Mouse (Mus musculus): ENCODE data around the gene Ang2. TPM values are rescaled to one million over a fixed set of nuclear protein-coding genes. Genes with fewer than 3 reads are reported as not detected.
"Not testable (repeated sequence)": the region's sequence is repeated elsewhere in the genome, so short reads cannot be mapped to it uniquely, and the experiment has no call there.

Gene Ang2
- not detected in 2 replicates for polyA plus RNA-seq (2015; fragmentation: Nextera tagmentation; extraction: Ambion mirVana)

DNA sequence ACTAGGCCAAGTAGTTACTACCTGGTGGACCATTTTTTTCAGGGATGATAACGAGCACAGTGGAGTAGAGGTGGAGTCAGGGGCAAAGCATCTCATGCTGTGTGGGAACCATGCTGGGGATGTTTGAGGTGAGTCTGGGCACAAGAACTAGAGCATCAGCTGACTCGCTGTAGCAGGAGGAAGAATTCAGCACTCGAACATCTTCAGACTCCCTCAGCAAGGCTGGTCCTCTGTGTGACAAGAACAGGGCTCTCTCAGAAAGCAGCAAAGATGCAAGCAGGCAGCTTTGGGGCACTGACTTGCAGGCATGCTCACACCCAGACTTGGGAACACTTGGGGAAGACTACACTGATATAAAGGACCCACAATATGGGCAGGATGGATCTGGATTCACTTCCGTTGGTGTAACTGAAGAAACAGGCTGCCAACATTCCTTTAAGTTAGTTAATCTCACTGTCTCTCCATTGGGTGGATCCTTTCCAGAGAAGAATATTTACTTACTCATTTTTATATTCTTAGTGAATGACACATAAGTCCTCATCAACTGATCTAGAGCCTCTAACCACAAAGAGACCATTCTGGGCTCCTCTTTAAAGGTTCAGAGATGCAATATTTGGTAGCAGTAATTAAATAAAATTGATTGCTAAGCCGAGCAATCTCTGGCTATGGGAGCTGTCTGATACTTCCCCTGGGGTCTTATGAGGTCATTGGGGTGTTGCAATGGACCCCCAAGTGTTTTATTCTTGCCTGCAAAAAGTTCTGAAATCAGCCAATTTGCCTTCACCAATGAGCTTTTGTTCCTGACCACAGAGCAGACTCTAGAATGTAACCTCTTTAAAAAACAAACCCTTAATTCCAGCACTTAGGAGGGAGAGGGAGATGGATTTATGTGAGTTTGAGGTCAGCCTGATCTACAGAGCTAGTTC lies at the start of gene Ang2:
Gene Ang2 (minus strand): TSS at position 51 of the 926 bp plus-strand sequence.
- H3K36me3 ChIP-seq, result no peaks in the 10 kb centered on the region
- WGBS, result 78% methylated on average over 5 of the region's 5 CpGs
- no peak within 1 kb of the TSS for H3K9ac ChIP-seq (replicated peaks)
- no peak within 1 kb of the TSS for H3K4me2 ChIP-seq
- H3K4me3 ChIP-seq (replicated peaks), result no peak within 1 kb of the TSS
- H3K9me3 ChIP-seq (replicated peaks), result no peaks in the 10 kb centered on the region
- no peaks in the 10 kb centered on the region for H3K4me1 ChIP-seq
- ATAC-seq (ENCODE audit: low FRiP score), result no peak
- no peak within 1 kb of the TSS for H3K27ac ChIP-seq (replicated peaks)
- H3K27me3 ChIP-seq (replicated peaks), result no peaks in the 10 kb centered on the region

DNA sequence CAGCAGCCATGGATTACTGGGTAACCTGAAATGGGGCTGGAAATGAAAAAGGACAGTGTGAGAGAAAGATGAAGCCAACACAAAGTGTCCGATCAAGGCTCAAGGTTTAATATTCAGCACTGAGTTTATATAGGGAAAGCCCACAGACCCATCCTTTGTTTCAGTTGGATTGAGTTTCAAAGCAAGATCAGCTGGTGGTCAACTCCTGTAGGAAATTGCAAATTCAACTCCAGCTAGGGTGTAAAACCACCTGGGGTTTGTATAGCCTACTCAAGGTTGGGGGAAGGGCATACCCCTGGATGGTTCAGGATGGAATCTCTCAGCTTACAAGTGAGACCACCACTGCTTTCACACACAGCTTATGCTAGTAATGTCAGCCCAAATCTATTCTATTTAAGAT lies 48.8 kb upstream of the Ang2 start:
- Histone ChIP-seq H3K4me3 (replicated peaks) (no peak overlapping the region), H3K4me2 (no peak overlapping the region), H3K9me3 (replicated peaks) (no peaks in the 10 kb centered on the region), H3K27ac (replicated peaks) (no peak overlapping the region), H3K36me3 (no peaks in the 10 kb centered on the region), H3K4me1 (no peaks in the 10 kb centered on the region), H3K27me3 (replicated peaks) (no peaks in the 10 kb centered on the region), H3K9ac (replicated peaks) (no peak overlapping the region)
- ATAC-seq (ENCODE audit: low FRiP score), result no peak
- 83% methylated on average over 1 of the region's 1 CpGs for WGBS

DNA sequence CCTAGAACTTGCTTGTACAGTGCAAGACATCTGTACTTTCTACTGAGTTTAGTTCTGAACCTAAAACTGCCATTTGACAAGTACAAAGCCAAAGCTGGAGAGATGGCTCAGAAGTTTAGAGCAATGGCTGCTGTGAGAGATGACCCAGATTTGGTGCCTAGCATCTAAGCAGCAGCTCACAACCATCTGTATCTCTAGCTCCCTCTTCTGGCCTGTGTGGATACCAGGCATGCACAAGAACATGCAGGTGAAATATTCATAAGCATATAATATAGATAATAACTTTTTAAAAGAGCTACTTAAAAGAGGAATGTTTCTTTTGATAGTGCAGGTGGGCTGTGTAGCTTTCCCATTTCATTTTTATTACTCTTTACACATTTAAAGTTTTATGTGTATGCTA lies 42.0 kb upstream of the Ang2 start:
- ATAC-seq (ENCODE audit: low FRiP score), result no peak
- H3K4me2 ChIP-seq, result no peak overlapping the region
- H3K4me1 ChIP-seq, result no peaks in the 10 kb centered on the region
- H3K9me3 ChIP-seq (replicated peaks), result no peaks in the 10 kb centered on the region
- no peak overlapping the region for H3K27ac ChIP-seq (replicated peaks)
- no peaks in the 10 kb centered on the region for H3K27me3 ChIP-seq (replicated peaks)
- H3K9ac ChIP-seq (replicated peaks), result no peak overlapping the region
- H3K36me3 ChIP-seq, result no peaks in the 10 kb centered on the region
- H3K4me3 ChIP-seq (replicated peaks), result no peak overlapping the region

DNA sequence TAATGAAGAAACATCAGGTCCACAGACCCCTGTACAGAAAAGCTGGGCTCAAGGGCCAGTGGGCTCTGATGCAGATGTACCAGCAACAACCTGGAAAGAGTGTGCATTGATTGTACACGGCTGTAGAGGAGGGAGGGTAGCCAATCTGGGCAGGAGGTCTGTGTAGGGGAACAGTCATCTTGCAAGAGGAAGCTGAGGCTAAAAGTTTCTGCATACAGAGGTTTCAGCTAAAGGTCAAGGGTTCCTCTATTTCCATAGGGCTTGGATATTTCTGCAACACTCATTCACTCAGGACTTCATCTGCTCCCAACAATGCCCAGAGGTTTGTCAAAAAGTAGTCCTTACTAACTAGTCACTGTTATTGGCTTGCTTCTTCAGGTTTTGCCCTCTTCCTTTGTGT lies 38.5 kb upstream of the Ang2 start:
- H3K9ac ChIP-seq (replicated peaks); ATAC-seq (ENCODE audit: low FRiP score); H3K27me3 ChIP-seq (replicated peaks); H3K36me3 ChIP-seq; H3K4me3 ChIP-seq (replicated peaks); H3K4me1 ChIP-seq; H3K27ac ChIP-seq (replicated peaks); H3K9me3 ChIP-seq (replicated peaks); H3K4me2 ChIP-seq: not testable (repeated sequence)
- WGBS, result 68% methylated on average over 1 of the region's 1 CpGs

DNA sequence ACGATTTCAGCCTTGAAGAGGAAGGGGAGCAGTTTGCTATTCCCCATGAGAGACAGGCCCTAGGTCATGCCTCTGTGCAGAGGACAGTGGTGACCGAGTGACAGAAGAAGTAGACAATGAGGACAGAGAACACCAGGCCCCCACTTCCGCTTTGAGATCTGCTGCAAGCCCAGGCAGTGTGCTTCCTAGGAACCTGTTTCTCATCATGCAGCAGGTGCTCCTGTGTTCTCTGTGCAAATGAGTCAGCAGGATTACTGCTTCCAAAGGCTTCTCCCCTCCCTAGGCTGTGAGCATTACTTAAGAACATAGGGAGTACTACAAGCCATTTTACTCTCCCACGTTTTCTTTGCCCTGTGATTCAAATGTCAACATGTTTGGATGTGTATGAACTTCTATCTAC lies 30.7 kb upstream of the Ang2 start:
- not testable (repeated sequence) for H3K9ac ChIP-seq (replicated peaks); H3K4me3 ChIP-seq (replicated peaks); H3K27ac ChIP-seq (replicated peaks); H3K4me1 ChIP-seq; H3K36me3 ChIP-seq; H3K9me3 ChIP-seq (replicated peaks); H3K27me3 ChIP-seq (replicated peaks); ATAC-seq (ENCODE audit: low FRiP score); H3K4me2 ChIP-seq
- WGBS, result 73% methylated on average over 4 of the region's 4 CpGs

DNA sequence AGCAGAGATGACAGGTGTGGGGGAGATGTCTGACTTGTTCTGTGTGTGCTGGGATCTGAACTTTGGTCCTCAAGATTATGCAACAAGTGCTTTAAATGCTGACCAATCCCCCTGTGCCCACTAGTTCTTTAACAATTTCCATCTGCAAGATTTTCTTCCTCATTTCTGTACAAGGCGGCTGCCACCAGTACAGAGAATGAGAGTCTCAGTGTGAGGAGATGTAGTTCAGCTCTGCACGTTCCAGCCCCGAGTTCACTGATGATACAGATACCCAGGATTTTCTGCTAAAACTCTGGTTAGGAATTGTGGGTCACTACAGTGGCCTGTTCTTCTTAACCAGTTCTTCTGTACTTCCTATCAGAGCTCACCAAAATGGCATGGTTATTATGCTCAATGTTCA lies 21.1 kb upstream of the Ang2 start:
- WGBS, result 96% methylated on average over 3 of the region's 3 CpGs
- not testable (repeated sequence) for H3K9me3 ChIP-seq (replicated peaks); H3K4me1 ChIP-seq; H3K36me3 ChIP-seq; H3K4me2 ChIP-seq; H3K27me3 ChIP-seq (replicated peaks); H3K27ac ChIP-seq (replicated peaks); H3K4me3 ChIP-seq (replicated peaks); H3K9ac ChIP-seq (replicated peaks); ATAC-seq (ENCODE audit: low FRiP score)

DNA sequence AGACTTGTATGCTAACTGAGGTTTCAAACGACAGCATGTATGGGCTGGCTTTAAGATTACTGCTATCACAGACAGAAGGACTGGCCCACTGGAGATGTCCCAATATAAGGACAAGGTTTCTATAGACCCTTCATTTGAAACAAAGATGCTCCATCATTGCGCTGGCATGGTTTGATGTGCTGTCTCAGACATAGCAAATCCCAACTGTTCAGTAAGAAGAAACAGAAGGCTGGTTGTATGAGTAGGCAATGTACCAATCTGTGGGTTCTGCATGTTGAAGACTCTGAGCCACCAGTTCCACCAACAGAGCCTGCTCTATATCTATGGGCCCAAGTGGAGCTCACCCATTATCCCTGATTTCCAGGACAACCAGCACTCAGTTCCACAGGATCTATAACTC lies 4.2 kb upstream of the Ang2 start, which contains the start of gene Ear14:
Gene Ear14 (plus strand): TSS at position 277 of the 400 bp plus-strand sequence.
- Histone ChIP-seq H3K27me3 (replicated peaks) (no peaks in the 10 kb centered on the region), H3K36me3 (no peaks in the 10 kb centered on the region), H3K9ac (replicated peaks) (no peak within 1 kb of the TSS), H3K27ac (replicated peaks) (no peak within 1 kb of the TSS), H3K4me2 (no peak within 1 kb of the TSS), H3K4me3 (replicated peaks) (no peak within 1 kb of the TSS), H3K9me3 (replicated peaks) (no peaks in the 10 kb centered on the region), H3K4me1 (no peaks in the 10 kb centered on the region)
- WGBS, result 91% methylated on average over 2 of the region's 2 CpGs
- no peak for ATAC-seq (ENCODE audit: low FRiP score)

DNA sequence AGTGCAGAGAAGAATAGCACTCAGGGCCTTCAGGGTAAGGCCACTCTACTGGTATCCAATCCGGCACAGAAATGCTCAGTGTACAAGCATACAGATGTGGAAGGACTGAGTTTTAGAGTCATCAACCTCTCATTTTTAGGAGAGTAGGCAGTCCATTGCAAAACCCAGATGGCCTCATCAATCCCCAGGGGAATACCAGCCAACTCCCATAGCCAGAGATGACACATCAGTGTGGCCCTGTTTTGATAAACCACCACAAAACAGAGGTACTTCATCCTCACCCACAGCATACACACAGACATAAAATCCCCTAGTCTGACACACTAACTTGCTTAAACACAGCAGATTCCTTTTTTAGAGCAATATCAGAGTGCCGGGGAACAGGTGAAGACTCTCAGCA lies 1.5 kb upstream of the Ang2 start:
- Histone ChIP-seq H3K27ac (replicated peaks) (no peak overlapping the region), H3K4me3 (replicated peaks) (no peak overlapping the region), H3K27me3 (replicated peaks) (no peaks in the 10 kb centered on the region), H3K36me3 (no peaks in the 10 kb centered on the region), H3K4me1 (no peaks in the 10 kb centered on the region), H3K9ac (replicated peaks) (no peak overlapping the region), H3K9me3 (replicated peaks) (no peaks in the 10 kb centered on the region), H3K4me2 (no peak overlapping the region)
- no peak for ATAC-seq (ENCODE audit: low FRiP score)
- WGBS, result 98% methylated on average over 2 of the region's 2 CpGs

DNA sequence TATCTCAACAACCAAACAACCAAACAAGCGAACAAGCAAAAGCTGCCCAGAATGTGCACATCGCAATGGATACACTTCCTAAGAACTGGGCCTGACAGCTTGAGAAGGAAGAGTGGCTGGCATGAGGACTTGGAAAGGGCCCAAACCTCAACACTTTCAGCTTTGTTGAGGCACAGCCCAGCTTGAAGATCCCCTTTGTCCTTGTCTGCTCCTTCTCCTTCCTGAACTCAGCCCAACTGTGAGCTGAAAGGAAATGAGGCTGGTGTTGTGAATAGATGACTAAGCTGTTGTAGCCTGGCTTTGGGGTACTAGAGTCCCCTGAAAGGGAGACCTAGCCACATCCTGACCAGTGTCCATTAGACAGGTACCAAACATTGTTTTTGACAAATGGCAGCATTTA lies 1.1 kb upstream of the Ang2 start:
- whole genome bisulfite sequencing, result 96% methylated on average over 2 of the region's 2 CpGs
- H3K4me2 ChIP-seq, result no peak overlapping the region
- no peak overlapping the region for H3K9ac ChIP-seq (replicated peaks)
- no peaks in the 10 kb centered on the region for H3K36me3 ChIP-seq
- H3K27me3 ChIP-seq (replicated peaks), result no peaks in the 10 kb centered on the region
- ATAC-seq (ENCODE audit: low FRiP score), result no peak
- no peak overlapping the region for H3K27ac ChIP-seq (replicated peaks)
- H3K9me3 ChIP-seq (replicated peaks), result no peaks in the 10 kb centered on the region
- H3K4me1 ChIP-seq, result no peaks in the 10 kb centered on the region
- H3K4me3 ChIP-seq (replicated peaks), result no peak overlapping the region

DNA sequence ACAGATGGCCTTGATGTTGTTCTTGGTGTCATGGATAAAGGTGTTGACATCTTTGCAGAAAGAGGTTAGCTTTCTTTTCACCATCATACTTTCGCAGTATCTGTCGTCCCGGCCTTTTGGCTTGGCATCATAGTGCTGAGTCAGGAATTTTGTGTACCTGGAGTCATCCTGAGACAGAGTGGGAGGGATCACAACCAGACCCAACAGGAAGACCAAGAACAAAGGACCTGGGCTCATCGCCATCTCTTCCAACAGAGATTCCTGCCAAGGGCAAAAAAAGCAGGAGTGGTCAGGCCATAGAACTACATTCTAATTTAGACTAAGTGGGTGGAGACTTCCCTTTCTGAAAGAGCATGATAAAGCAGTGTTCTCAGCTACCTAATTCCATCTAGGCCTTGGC lies 3.3 kb downstream of the Ang2 start:
- no peaks in the 10 kb centered on the region for H3K9me3 ChIP-seq (replicated peaks)
- no peak overlapping the region for H3K9ac ChIP-seq (replicated peaks)
- no peaks in the 10 kb centered on the region for H3K27me3 ChIP-seq (replicated peaks)
- no peak overlapping the region for H3K4me3 ChIP-seq (replicated peaks)
- no peaks in the 10 kb centered on the region for H3K36me3 ChIP-seq
- 97% methylated on average over 4 of the region's 4 CpGs for WGBS
- no peak overlapping the region for H3K27ac ChIP-seq (replicated peaks)
- H3K4me2 ChIP-seq, result no peak overlapping the region
- ATAC-seq (ENCODE audit: low FRiP score), result no peak
- no peaks in the 10 kb centered on the region for H3K4me1 ChIP-seq

DNA sequence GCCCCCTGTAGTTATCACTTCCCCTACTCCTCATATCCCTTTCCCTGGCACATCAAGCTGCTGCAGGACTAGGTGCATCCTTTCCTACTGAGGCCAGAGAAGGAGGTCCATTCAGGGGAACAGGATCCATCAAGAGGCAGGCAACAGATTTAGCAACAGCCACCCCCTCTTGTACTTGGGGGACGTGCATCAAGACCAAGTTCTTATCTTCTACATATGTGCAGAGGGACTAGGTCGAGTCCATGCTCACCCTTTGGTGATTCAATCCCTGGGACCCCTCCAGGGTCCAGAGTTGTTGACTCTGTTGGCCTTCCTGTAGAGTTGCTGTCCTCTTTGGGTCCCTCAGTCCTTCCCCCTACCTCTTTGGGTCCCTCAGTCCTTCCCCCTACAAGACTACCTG lies 17.9 kb downstream of the Ang2 start:
- WGBS, result 89% methylated on average over 2 of the region's 2 CpGs
- not testable (repeated sequence) for ATAC-seq (ENCODE audit: low FRiP score)

DNA sequence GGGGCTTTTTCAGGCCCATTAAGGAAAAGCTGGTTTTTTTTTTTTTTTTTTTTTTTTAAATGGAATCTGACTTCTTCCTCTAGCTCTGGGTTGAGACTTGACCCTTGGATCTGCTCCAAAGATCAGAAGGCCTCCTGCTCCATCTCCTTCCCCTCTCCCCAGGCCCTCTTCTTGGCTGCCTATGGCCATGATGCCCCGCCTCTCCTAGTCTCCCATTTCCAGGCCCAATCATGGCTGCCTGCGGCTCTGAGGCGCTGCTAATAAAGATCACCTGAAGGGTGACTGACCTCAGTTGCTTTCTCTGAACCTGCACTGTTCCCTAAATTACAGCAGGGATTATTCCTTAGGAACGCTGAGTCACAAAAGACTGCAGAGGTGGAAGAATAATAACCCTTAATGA lies 25.1 kb downstream of the Ang2 start:
- Histone ChIP-seq H3K9ac (replicated peaks) (no peak overlapping the region), H3K4me3 (replicated peaks) (no peak overlapping the region), H3K4me2 (no peak overlapping the region), H3K36me3 (no peaks in the 10 kb centered on the region), H3K9me3 (replicated peaks) (no peaks in the 10 kb centered on the region), H3K4me1 (no peaks in the 10 kb centered on the region), H3K27me3 (replicated peaks) (no peaks in the 10 kb centered on the region), H3K27ac (replicated peaks) (no peak overlapping the region)
- no peak for ATAC-seq (ENCODE audit: low FRiP score)
- WGBS, result 81% methylated on average over 4 of the region's 4 CpGs

More for the DNA sequence above, 17.9 kb downstream of the Ang2 start:
- H3K4me2 ChIP-seq; H3K9ac ChIP-seq (replicated peaks); H3K4me3 ChIP-seq (replicated peaks); H3K9me3 ChIP-seq (replicated peaks); H3K36me3 ChIP-seq; H3K4me1 ChIP-seq; H3K27me3 ChIP-seq (replicated peaks); H3K27ac ChIP-seq (replicated peaks): not testable (repeated sequence)

All from neural tube, embryonic 15.5 days (tissue).